Mouse (Mus musculus): ENCODE measurements around the gene Fyb2. TPM values are rescaled to one million over a fixed set of nuclear protein-coding genes. Genes with fewer than 3 reads are reported as not detected.

Gene Fyb2
- polyA plus RNA-seq, 1 experiment from 2014 or later, result not detected

- no peak overlapping the region for H3K9ac ChIP-seq (ENCODE audit: low read length)
- no peaks in the 10 kb centered on the region for H3K36me3 ChIP-seq (ENCODE audit: control insufficient read depth, insufficient read depth, low read length)
- DNase-seq (ENCODE audit: low spot score) (no peak), ATAC-seq (no peak)
- 86% methylated on average over 7 of the region's 7 CpGs for WGBS
- H3K27ac ChIP-seq (ENCODE audit: low read depth, low read length), result no peak overlapping the region
- no peak overlapping the region for H3K4me2 ChIP-seq (ENCODE audit: low read length)
- no peaks in the 10 kb centered on the region for H3K27me3 ChIP-seq (replicated peaks; ENCODE audit: control insufficient read depth, insufficient read depth, low read length)
- H3K4me1 ChIP-seq (ENCODE audit: control insufficient read depth, insufficient read depth, low read length), result no peaks in the 10 kb centered on the region; the same call in 1 of the 2 replicates
- H3K4me3 ChIP-seq (ENCODE audit: low read depth, low read length), result no peak overlapping the region
- H3K9me3 ChIP-seq (replicated peaks; ENCODE audit: control insufficient read depth, low read length), result no peaks in the 10 kb centered on the region
Measured at GRCm38 (mm10) chr4:104891708-104892107, 21.5 kb upstream of the Fyb2 start.

- H3K4me3 ChIP-seq (ENCODE audit: low read depth, low read length), result no peak overlapping the region
- H3K4me2 ChIP-seq (ENCODE audit: low read length), result no peak overlapping the region
- no peaks in the 10 kb centered on the region for H3K4me1 ChIP-seq (ENCODE audit: control insufficient read depth, insufficient read depth, low read length)
- ATAC-seq (0 out of 2 replicates have a peak, but pooled peaks have one; percentile 20), DNase-seq (ENCODE audit: low spot score) (no peak)
- H3K9me3 ChIP-seq (replicated peaks; ENCODE audit: control insufficient read depth, low read length), result no peaks in the 10 kb centered on the region; the same call in 1 of the 2 replicates
- no peak overlapping the region; the same call in 1 of the 2 replicates for H3K27ac ChIP-seq (ENCODE audit: low read depth, low read length)
- H3K36me3 ChIP-seq (ENCODE audit: control insufficient read depth, insufficient read depth, low read length), result no peaks in the 10 kb centered on the region
- no peaks in the 10 kb centered on the region for H3K27me3 ChIP-seq (replicated peaks; ENCODE audit: control insufficient read depth, insufficient read depth, low read length)
- H3K9ac ChIP-seq (ENCODE audit: low read length), result no peak overlapping the region
- WGBS, result 74% methylated on average over 5 of the region's 5 CpGs
Measured at GRCm38 (mm10) chr4:104893588-104893987, 19.7 kb upstream of the Fyb2 start.

- H3K9me3 ChIP-seq (replicated peaks; ENCODE audit: control insufficient read depth, low read length), result no peaks in the 10 kb centered on the region; the same call in 1 of the 2 replicates
- ATAC-seq (no peak), DNase-seq (ENCODE audit: low spot score) (peak; percentile 85)
- H3K27ac ChIP-seq (ENCODE audit: low read depth, low read length), result no peak overlapping the region
- H3K36me3 ChIP-seq (ENCODE audit: control insufficient read depth, insufficient read depth, low read length), result no peaks in the 10 kb centered on the region
- H3K9ac ChIP-seq (ENCODE audit: low read length), result no peak overlapping the region
- H3K4me3 ChIP-seq (ENCODE audit: low read depth, low read length), result no peak overlapping the region
- no peak overlapping the region for H3K4me2 ChIP-seq (ENCODE audit: low read length)
- 60% methylated on average over 13 of the region's 13 CpGs for WGBS
- no peaks in the 10 kb centered on the region for H3K4me1 ChIP-seq (ENCODE audit: control insufficient read depth, insufficient read depth, low read length)
- no peaks in the 10 kb centered on the region for H3K27me3 ChIP-seq (replicated peaks; ENCODE audit: control insufficient read depth, insufficient read depth, low read length)
Measured at GRCm38 (mm10) chr4:104894004-104894734, 19.1 kb upstream of the Fyb2 start.

- no peak overlapping the region for H3K9ac ChIP-seq (ENCODE audit: low read length)
- H3K27me3 ChIP-seq (replicated peaks; ENCODE audit: control insufficient read depth, insufficient read depth, low read length), result no peaks in the 10 kb centered on the region
- ATAC-seq, result no peak
- no peaks in the 10 kb centered on the region; the same call in 1 of the 2 replicates for H3K9me3 ChIP-seq (replicated peaks; ENCODE audit: control insufficient read depth, low read length)
- no peak overlapping the region for H3K4me3 ChIP-seq (ENCODE audit: low read depth, low read length)
- WGBS, result 77% methylated on average over 2 of the region's 2 CpGs
- H3K4me1 ChIP-seq (ENCODE audit: control insufficient read depth, insufficient read depth, low read length), result no peaks in the 10 kb centered on the region
- no peaks in the 10 kb centered on the region for H3K36me3 ChIP-seq (ENCODE audit: control insufficient read depth, insufficient read depth, low read length)
- H3K27ac ChIP-seq (ENCODE audit: low read depth, low read length), result no peak overlapping the region
- H3K4me2 ChIP-seq (ENCODE audit: low read length), result no peak overlapping the region
- no peak for DNase-seq (ENCODE audit: low spot score)
Measured at GRCm38 (mm10) chr4:104902836-104903235, 10.4 kb upstream of the Fyb2 start.

- H3K9me3 ChIP-seq (replicated peaks; ENCODE audit: control insufficient read depth, low read length), result no peaks in the 10 kb centered on the region; the same call in 1 of the 2 replicates
- no peaks in the 10 kb centered on the region for H3K36me3 ChIP-seq (ENCODE audit: control insufficient read depth, insufficient read depth, low read length)
- no peaks in the 10 kb centered on the region for H3K4me1 ChIP-seq (ENCODE audit: control insufficient read depth, insufficient read depth, low read length)
- 91% methylated on average over 6 of the region's 6 CpGs for WGBS
- H3K27me3 ChIP-seq (replicated peaks; ENCODE audit: control insufficient read depth, insufficient read depth, low read length), result no peaks in the 10 kb centered on the region
- H3K9ac ChIP-seq (ENCODE audit: low read length), result no peak overlapping the region
- no peak overlapping the region for H3K4me3 ChIP-seq (ENCODE audit: low read depth, low read length)
- H3K27ac ChIP-seq (ENCODE audit: low read depth, low read length), result no peak overlapping the region
- H3K4me2 ChIP-seq (ENCODE audit: low read length), result no peak overlapping the region
- ATAC-seq (no peak), DNase-seq (ENCODE audit: low spot score) (no peak)
Measured at GRCm38 (mm10) chr4:104905049-104905448, 8.2 kb upstream of the Fyb2 start.

- Histone ChIP-seq H3K4me1 (ENCODE audit: control insufficient read depth, insufficient read depth, low read length) (no peaks in the 10 kb centered on the region), H3K9ac (ENCODE audit: low read length) (no peak overlapping the region), H3K9me3 (replicated peaks; ENCODE audit: control insufficient read depth, low read length) (no peaks in the 10 kb centered on the region), H3K4me2 (ENCODE audit: low read length) (no peak overlapping the region), H3K27me3 (replicated peaks; ENCODE audit: control insufficient read depth, insufficient read depth, low read length) (0 out of 2 replicates have a peak, but pooled peaks cover 3% of the 10 kb centered on the region), H3K36me3 (ENCODE audit: control insufficient read depth, insufficient read depth, low read length) (no peaks in the 10 kb centered on the region), H3K4me3 (ENCODE audit: low read depth, low read length) (no peak overlapping the region), H3K27ac (ENCODE audit: low read depth, low read length) (no peak overlapping the region)
- ATAC-seq (no peak), DNase-seq (ENCODE audit: low spot score) (peak; percentile 68)
- WGBS, result 35% methylated on average over 7 of the region's 7 CpGs
Measured at GRCm38 (mm10) chr4:104911685-104912084, 1.6 kb upstream of the Fyb2 start.

- H3K27me3 ChIP-seq (replicated peaks; ENCODE audit: control insufficient read depth, insufficient read depth, low read length), result 0 out of 2 replicates have a peak, but pooled peaks cover 3% of the 10 kb centered on the region
- no peak overlapping the region for H3K4me3 ChIP-seq (ENCODE audit: low read depth, low read length)
- H3K9ac ChIP-seq (ENCODE audit: low read length), result no peak overlapping the region
- DNase-seq (ENCODE audit: low spot score) (no peak), ATAC-seq (no peak)
- no peaks in the 10 kb centered on the region for H3K9me3 ChIP-seq (replicated peaks; ENCODE audit: control insufficient read depth, low read length)
- H3K4me2 ChIP-seq (ENCODE audit: low read length), result no peak overlapping the region
- no peak overlapping the region for H3K27ac ChIP-seq (ENCODE audit: low read depth, low read length)
- 69% methylated on average over 6 of the region's 6 CpGs for WGBS
- no peaks in the 10 kb centered on the region for H3K36me3 ChIP-seq (ENCODE audit: control insufficient read depth, insufficient read depth, low read length)
- H3K4me1 ChIP-seq (ENCODE audit: control insufficient read depth, insufficient read depth, low read length), result no peaks in the 10 kb centered on the region
Measured at GRCm38 (mm10) chr4:104914711-104915247, 1.5 kb downstream of the Fyb2 start.

GRCm38 (mm10) chr4:104918017-104918416 lies 4.8 kb downstream of the Fyb2 start:
- DNase-seq (ENCODE audit: low spot score) (no peak), ATAC-seq (no peak)
- H3K4me3 ChIP-seq (ENCODE audit: low read depth, low read length), result no peak overlapping the region
- H3K36me3 ChIP-seq (ENCODE audit: control insufficient read depth, insufficient read depth, low read length), result no peaks in the 10 kb centered on the region
- no peak overlapping the region for H3K4me2 ChIP-seq (ENCODE audit: low read length)
- H3K9me3 ChIP-seq (replicated peaks; ENCODE audit: control insufficient read depth, low read length), result no peaks in the 10 kb centered on the region
- H3K27me3 ChIP-seq (replicated peaks; ENCODE audit: control insufficient read depth, insufficient read depth, low read length), result 0 out of 2 replicates have a peak, but pooled peaks cover 3% of the 10 kb centered on the region
- no peak overlapping the region for H3K9ac ChIP-seq (ENCODE audit: low read length)
- H3K27ac ChIP-seq (ENCODE audit: low read depth, low read length), result no peak overlapping the region
- WGBS, result 85% methylated on average over 6 of the region's 6 CpGs
- no peaks in the 10 kb centered on the region for H3K4me1 ChIP-seq (ENCODE audit: control insufficient read depth, insufficient read depth, low read length)

- ATAC-seq, result no peak
- Histone ChIP-seq H3K9me3 (replicated peaks; ENCODE audit: control insufficient read depth, low read length) (no peaks in the 10 kb centered on the region), H3K27ac (ENCODE audit: low read depth, low read length) (no peak overlapping the region), H3K4me2 (ENCODE audit: low read length) (no peak overlapping the region), H3K27me3 (replicated peaks; ENCODE audit: control insufficient read depth, insufficient read depth, low read length) (no peaks in the 10 kb centered on the region), H3K4me1 (ENCODE audit: control insufficient read depth, insufficient read depth, low read length) (no peaks in the 10 kb centered on the region), H3K9ac (ENCODE audit: low read length) (no peak overlapping the region), H3K36me3 (ENCODE audit: control insufficient read depth, insufficient read depth, low read length) (no peaks in the 10 kb centered on the region), H3K4me3 (ENCODE audit: low read depth, low read length) (no peak overlapping the region)
- WGBS, result 88% methylated on average over 5 of the region's 5 CpGs
- no peak for DNase-seq (ENCODE audit: low spot score)
Measured at GRCm38 (mm10) chr4:104925383-104925782, 12.1 kb downstream of the Fyb2 start.
